Mouse (Mus musculus): ENCODE results near the gene Gm42742.
A peak's percentile ranks its signal among the peaks of the same experiment; 100 is the strongest.

The Gm42742 gene

GRCm38 (mm10) chr7:127020901-127021562 is at the start of gene Gm42742, which contains the start of gene Prrt2:
Gene Gm42742 (minus strand): TSS chr7:127021097.
Gene Prrt2 (minus strand): TSS chr7:127021211.
- DNase-seq: no peak

GRCm38 (mm10) chr7:127066317-127066716 is 45.4 kb upstream of the Gm42742 start:
- DNase-seq: no peak

- no peak for DNase-seq
Observed at GRCm38 (mm10) chr7:127065538-127065937, 44.6 kb upstream of the Gm42742 start.

GRCm38 (mm10) chr7:127055026-127055585 is 34.2 kb upstream of the Gm42742 start:
- DNase-seq: no peak

- DNase-seq: peak; percentile 91
Observed at GRCm38 (mm10) chr7:127041851-127042672, 21.2 kb upstream of the Gm42742 start, which contains the start of gene Kif22. Gene Kif22 (minus strand): TSS chr7:127042471.

- DNase-seq: no peak
Observed at GRCm38 (mm10) chr7:127031244-127031643, 10.3 kb upstream of the Gm42742 start.

GRCm38 (mm10) chr7:127030172-127030571 is 9.3 kb upstream of the Gm42742 start:
- DNase-seq: no peak

- no peak for DNase-seq
Observed at GRCm38 (mm10) chr7:127027885-127028284, 7.0 kb upstream of the Gm42742 start.

- peak; percentile 100 for DNase-seq
Observed at GRCm38 (mm10) chr7:127026984-127027726, 6.3 kb upstream of the Gm42742 start, which contains the start of gene Maz. Gene Maz (minus strand): TSS chr7:127027037.

GRCm38 (mm10) chr7:127026616-127026983 is 5.7 kb upstream of the Gm42742 start:
- DNase-seq: no peak

GRCm38 (mm10) chr7:127026161-127026600 is 5.3 kb upstream of the Gm42742 start:
- peak; percentile 78 for DNase-seq

GRCm38 (mm10) chr7:127025556-127026160 is 4.8 kb upstream of the Gm42742 start:
- peak; percentile 59 for DNase-seq

GRCm38 (mm10) chr7:127024755-127025555 is 4.1 kb upstream of the Gm42742 start:
- peak; percentile 86 for DNase-seq

- DNase-seq: no peak
Observed at GRCm38 (mm10) chr7:127023896-127024690, 3.2 kb upstream of the Gm42742 start.

- DNase-seq: no peak
Observed at GRCm38 (mm10) chr7:127023272-127023691, 2.4 kb upstream of the Gm42742 start.

GRCm38 (mm10) chr7:127022528-127023271 is 1.8 kb upstream of the Gm42742 start:
- no peak for DNase-seq

- DNase-seq: no peak
Observed at GRCm38 (mm10) chr7:127021563-127022527, 948 bp upstream of the Gm42742 start.

GRCm38 (mm10) chr7:127020491-127020890 is 406 bp downstream of the Gm42742 start:
- DNase-seq: no peak

GRCm38 (mm10) chr7:127020031-127020430 is 866 bp downstream of the Gm42742 start:
- no peak for DNase-seq
